Mouse (Mus musculus) CH12.LX (cell line): ENCODE data around the gene Mthfs.
"Not testable (repeated sequence)": the region's sequence is repeated elsewhere in the genome, so short reads cannot be mapped to it uniquely, and the experiment has no call there.

Source experiments
- UBTF ChIP-seq: IDR thresholded peaks from 2 replicates; pipeline ENCODE4 v1.6.1; 2012; ENCODE audit warnings: low read depth, mild to moderate bottlenecking, inconsistent platforms, low read length, improper control_type of control experiment, moderate library complexity
- USF2 ChIP-seq: conservative IDR thresholded peaks from 2 replicates; pipeline ENCODE4 v1.6.1; 2011; ENCODE audit warnings: low read depth, low read length, improper control_type of control experiment

DNA sequence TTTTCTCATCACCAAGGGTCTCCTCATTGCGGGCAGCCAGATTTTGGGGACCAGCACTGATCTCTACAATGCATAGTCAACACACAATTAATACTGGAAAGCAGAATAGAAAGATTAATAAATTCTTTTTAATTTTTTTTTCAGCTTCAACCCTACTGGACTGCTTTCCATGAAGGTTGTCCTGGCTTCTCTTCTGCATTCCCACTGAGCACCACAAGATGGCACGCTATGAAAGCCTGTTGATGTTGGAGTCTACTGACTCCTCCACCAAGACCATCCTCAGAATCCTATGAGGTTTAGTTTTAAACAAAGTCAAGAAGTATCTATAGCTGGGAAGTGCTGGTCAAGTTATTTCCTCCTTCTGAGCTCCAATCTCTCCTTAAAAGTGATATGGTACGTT is 31.6 kb upstream of the Mthfs start:
- not testable (repeated sequence) for TF ChIP-seq UBTF, USF2
